Mouse (Mus musculus) T-cell, adult 2 months (primary cell): ENCODE data around the gene Nectin1.

Source experiments
- DNase-seq: peaks from one replicate; pipeline ENCODE4 v3.0.0; 2022; ENCODE audit warnings: low spot score

Nectin1 gene

DNA sequence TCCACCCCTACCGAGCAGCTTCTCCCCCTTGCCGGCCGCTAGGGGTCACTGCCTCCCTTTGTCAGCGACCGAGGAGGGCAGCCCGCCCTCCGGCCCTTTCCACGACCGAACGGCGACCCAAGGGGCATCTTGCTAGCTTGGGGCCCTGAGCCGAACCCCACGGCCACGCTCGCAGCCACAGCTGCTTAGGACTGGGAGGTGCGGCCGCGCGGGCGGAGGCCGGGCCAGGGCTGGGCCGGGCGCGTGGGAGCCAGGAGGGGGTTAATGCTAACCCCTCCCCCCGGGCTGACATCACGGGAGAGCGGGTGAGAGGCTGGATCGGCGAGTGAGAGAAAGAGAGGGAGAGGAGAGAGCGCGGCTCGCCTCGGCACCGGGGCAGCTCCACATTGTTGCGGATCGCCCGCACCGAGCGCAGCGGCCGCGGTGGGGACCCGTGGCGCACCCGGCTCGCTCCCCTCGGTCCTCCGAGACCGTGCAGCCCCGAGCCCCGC lies at the start of gene Nectin1:
Gene Nectin1, plus strand, starts transcription at position 338 of the 491 bp plus-strand sequence.
- DNase-seq: peak; percentile 55

DNA sequence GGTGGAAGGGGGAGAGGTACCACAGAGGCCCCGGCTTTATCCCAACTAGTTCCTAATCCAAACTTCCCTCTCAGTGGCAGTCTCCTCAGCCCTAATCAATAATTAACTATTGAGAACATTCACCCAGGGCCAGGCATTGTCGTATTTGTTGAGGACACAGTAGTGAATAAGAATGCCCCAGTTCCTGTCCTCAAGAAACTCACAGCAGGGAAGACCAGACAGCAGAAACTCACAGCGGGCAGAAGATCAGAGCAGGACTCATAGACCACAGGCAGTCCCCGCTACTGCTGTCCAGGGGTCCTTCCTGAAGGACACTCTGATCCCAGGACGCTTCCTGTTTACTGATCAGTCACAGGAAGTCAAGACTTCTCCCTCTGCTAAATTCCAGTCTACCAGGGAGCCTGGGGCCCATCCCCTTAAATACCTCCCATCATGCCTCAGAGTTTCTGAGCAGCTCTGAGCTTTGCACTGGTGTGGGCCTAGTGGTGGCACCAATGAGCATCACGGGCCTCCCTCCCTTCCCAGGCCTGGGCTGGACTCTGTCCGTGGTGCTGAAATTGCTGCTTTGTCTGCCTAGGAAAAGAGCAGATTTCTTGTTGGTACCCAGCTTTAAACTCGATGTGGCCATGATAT lies 45.6 kb upstream of the Nectin1 start:
- no peak for DNase-seq

DNA sequence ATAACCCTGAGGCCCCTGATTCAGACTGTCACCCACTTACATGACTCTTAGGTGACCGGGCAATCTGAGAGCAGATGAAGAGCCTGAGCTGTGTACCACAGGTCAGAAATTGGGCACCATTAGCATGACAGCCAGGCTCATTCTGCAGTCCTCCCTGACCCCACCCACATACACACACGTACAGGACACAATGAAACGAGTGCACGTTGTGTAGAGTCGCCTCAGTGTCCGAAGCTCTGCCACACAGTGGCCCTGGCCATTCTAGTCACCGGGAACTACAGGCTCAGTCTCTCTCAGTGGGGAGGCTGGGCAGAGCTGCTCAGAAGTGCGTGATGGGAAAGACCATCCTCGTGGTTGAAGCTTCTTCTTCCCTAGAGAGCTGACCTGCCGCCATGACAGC lies 44.9 kb upstream of the Nectin1 start:
- no peak for DNase-seq

DNA sequence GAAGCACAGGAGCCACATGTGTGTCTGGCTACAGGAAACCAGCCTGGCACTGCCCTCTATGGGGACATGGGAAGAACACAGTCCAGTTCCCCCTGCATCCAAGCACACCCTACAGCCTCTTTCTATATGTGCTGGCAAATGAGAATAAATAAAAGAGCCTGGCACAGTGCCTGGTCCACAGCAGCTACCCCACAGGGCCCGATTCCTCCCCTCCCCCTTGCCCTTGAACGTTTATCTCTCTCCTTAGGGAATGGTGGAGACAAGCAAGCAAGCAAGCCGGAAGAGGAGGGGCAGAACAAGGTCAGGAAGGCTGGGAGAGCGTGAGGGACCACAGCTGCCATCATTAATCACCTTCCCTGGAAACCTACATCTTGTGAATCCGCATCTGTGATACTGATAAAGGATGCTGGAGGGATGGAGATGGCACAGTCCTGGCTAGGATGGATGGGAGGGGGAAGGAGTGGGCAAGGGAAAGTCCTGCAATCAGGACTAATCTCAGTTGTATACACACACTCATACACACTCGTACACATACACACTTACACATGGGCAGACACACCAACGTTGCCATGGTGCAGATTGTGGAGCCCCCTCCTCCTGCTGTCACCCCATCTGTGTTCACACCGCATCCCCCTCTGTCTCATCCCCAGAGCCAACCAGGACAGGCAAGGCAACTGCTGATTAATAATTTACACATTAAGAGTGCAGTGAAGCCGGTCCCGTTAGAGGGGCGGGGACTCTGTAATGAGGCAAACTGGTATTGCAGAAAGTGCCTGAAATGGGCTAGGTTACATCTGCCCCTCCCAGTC lies 44.2 kb upstream of the Nectin1 start:
- no peak for DNase-seq

DNA sequence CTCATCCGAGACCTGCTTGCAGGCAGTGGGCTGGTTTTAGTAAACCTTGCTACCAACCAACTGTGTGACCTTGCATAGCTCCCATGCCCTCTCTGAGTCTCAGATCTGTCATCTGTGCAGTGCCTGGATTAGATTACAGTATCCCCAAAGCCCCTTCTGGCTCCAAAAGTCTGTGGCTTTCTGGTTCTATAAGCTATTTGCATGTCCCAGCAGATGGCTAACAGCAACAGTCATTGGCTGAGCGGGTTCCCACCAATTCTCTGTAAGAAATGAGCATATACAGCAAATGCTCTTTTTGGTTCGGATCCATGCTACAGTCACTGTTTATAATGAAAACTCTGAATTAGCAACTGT lies 43.6 kb upstream of the Nectin1 start:
- DNase-seq: no peak

DNA sequence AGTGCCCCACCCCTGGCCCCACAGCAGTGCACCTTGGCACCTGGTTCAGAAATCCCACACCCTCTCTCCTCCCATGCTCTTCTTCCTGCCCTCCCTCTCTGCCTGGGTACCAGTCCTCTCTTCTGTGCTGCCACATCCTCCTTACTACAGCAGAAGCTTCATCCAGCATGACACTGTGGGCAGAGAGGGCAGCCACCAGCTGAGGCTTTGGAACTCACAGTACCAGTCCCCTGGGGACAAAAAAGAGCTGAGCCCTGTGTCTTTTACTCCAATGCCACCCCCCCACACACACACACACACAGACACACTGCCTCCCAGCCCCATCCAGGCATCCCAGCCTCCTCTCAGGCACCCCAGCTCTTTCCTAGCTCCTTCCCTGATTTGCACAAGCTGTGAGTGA lies 42.0 kb upstream of the Nectin1 start:
- DNase-seq: no peak

DNA sequence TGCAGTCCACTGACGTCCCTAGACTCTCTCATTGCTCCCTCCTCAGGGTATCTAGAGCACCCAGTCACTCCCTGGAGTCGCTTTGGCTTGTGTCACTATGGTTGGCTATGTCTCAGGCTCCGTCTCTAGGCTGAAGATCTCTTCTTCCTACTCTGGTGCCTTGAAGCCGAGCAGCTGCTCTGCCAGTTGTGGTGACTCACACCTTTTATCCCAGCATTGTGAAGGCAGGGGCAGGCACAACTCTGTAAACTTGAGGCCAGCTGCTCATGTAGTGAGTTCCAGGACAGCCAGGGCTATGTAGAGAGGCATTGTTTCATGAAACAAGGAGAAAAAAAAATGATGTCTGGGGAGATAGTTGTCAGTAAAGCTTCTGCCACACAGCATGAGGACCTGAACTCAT lies 36.2 kb upstream of the Nectin1 start:
- DNase-seq: no peak

DNA sequence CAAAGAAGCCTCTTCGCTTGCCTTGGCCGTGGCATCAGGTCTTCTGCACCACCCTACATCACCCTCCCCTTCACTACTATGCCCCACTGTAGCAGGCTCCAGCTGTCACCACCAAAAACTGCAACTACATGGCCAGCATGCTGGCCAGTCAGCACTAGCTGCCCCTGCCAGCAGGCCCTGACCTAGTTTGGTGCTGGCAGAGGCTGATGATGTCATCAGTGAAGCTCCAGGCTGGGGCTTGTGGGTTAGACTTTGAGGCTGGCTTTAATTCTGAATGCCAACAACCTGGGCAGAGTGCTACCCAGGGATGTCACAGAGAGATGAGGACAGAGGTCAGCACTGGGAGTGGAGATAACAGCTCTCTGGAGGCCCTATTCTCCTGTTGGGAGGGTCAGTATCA lies 35.1 kb upstream of the Nectin1 start:
- DNase-seq: no peak

DNA sequence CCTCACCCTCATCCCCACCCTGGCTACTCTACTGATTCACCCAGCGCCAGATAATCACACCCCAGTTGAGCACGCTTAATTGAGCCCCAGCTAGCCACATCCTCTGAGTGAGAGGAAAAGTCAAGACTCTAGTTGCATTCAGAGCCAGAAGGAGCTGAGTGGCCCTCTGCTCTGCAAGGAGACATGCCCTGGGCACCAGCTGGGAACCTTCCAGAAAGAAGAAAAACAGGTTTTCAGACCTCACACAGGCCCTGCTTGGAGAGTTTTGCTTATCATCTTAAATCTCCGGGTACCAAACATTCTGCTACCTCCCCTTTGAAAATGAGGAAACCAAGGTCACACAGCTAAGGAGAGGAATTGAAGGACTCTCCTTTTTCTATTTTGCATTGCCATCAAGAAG lies 30.4 kb upstream of the Nectin1 start:
- no peak for DNase-seq

DNA sequence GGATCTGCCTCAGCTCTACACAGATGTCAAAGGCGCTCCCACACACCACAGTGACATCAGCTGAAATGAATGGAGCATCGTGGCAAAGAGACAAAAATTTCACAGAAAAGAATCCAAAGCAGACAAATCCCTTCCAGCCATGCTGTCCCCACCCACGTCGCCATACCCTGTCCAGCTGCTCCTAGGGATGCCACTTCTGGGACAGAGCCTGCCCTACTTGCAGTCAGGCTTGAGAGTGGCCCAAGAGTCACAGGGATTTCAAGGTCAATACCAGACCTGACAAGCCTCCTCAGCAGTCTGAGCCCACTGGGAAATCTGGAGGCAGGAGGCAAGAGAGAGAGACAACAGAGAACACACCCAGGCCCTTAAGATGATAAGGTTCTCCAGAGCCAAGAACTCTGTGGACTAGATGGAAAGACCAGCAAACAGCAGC lies 24.4 kb upstream of the Nectin1 start:
- no peak for DNase-seq

DNA sequence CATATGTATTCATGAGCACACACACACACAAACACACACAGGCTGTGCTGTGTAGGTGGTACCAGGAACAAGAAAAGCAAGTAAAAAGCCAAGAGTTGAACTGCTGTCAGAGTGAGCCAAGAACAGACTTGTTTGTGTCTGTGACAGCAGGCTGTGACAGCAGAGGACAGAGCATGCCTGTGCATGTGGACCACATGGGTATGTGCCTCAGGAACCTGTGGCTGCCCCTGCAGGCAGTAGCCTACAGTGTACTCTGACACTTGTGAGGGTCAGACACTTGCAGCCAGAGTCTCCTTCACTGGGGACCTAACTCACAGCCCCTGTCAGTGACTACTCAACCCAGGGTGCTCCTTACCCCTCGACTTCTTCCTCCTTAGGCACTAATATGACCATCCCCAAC lies 23.7 kb upstream of the Nectin1 start:
- DNase-seq: no peak

DNA sequence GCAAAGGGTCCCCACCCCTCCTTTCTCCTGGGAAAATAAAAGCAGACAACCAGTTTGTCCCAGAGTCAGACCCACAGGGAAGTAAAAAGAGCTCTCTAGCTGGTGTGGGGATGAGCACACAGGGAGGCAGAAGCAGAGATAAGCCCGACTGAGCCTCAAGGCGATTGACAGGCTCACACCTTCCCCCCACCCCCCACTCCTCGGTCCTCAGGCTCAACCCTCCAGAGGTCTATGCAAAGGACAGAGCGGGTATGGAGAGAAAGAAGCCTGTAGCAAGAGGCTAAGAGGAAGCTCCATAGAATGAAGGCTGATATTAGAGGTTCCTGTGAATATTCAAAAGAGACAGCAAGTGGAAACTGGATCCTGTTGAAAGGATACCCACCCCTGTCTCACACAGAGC lies 19.7 kb upstream of the Nectin1 start:
- DNase-seq: no peak

DNA sequence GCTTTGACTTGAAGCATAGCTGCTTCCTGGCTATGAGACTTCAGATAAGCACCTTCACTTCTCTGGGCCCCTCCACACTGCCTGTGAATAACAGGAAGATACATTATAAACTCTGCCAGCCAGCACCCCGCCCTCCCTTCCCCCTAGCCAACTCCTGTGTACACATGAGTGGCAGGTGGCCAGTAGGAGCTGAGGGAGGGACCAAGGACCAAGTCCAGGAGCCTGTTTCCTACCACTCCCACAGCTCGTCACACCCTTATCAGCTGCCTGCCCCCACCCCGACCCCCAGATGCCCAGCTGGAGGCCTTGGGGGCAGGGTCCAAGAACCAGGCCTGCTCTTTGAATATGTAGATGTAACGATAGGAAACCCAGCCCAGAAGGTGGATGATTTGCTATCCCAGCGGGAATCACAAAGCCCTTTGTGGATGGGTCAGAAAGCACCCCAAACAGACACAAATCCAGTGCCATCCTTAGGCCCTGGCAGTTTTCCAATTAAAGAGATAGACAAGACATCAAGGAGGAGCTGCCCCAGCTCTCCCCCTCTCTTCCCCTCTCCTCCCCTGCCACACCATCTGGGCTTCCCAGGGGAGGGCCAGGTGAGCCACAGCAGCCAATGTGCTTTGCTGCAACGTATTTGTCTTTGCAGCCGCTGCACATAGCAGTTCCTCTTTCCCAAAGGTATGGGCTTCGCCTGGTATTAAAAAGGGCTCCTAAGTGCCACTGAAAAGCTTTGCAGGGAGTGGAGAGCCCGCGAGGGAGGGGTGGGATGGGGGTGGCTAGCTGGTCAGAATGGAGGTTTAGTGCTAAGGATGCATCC lies 14.1 kb upstream of the Nectin1 start:
- DNase-seq: no peak

DNA sequence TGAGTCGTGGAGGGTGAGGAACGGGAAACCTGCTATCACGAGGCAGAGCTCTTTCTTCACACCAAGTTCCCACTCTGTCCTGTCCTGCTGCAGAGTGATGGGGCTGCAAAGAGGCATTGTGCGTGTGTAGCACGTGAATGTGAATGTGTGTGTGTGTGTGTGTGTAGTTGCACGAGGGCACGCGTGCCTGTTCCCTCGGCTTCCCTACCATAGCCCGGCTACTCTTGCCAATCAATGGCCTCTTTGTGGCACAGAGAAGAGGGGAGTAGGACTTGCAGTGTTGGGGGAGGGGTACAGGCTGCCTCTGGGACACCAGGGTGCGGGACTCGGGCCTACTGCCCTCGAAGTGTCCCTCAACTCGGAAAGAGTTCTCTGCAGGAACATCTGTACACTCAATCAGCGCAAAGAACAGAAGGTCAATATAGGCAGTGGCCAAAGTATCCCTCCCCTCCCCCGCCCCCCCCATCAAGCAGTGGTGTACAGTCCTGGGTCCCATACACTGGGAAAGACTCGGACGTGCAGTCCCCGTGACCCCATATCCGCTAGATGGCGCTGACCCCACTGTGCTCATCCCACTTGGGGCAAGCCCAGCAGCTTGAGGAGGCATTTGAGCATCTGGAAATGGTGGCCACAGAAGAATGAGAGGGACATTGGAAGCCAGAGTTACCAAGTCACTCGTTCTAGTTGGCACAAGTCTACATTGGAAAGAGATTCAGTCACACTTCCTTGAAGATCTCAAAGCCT lies 13.3 kb upstream of the Nectin1 start:
- DNase-seq: no peak

DNA sequence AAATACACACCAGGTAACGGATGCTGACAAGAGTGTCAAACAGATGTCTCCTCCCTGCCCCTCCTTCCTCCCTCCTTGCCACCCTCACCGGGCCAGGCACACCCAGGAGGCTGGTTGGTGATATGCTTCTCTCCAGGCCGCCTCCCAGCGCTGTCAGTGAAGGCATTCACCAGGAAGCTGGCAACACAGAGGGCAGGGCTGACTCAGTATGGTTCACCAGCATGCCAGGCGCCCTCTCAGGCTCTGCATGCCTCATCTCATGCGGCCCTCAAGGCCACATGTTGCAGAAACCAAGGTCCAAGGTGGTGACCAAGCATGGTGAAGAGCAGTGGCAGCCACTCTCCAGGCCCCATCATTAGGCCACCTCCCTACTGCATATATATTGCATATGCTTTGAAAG lies 11.9 kb upstream of the Nectin1 start:
- no peak for DNase-seq

DNA sequence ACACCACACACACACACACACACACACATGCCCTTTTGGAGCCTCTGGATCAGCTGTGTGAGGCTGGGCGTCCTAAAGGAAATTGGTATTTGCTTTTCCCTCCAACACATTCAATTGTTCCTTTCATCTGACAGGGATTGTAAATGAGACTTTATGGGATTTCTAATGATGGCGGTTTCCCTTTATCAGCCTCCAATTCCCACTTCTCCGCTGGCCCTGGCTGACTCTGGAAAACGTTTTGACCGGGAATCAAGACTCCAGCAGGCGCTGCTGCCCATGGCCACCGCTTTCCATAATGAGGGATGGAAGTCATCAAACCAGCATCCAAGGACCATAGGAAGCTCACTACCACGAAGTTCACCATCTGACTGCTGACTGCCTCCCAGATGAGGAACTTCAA lies 11.1 kb upstream of the Nectin1 start:
- no peak for DNase-seq

DNA sequence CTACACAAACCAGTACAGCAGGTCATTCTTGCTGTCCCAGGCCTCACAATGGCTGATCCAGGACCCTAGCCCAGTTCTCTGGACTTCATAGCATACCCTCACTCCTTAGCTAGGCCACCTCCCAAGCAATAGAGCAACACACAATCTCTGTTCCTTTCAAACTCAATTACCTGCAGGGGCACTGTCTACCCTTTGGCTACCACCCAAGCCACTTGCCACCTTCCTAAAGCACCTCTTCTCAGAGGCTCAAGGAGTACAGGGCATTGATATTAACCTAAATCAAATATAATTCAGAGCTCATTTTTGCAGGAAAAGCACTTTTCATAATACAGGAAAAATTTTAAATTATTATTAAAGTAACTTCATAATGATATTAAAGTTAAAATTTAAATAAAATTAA lies 8.8 kb upstream of the Nectin1 start:
- no peak for DNase-seq

DNA sequence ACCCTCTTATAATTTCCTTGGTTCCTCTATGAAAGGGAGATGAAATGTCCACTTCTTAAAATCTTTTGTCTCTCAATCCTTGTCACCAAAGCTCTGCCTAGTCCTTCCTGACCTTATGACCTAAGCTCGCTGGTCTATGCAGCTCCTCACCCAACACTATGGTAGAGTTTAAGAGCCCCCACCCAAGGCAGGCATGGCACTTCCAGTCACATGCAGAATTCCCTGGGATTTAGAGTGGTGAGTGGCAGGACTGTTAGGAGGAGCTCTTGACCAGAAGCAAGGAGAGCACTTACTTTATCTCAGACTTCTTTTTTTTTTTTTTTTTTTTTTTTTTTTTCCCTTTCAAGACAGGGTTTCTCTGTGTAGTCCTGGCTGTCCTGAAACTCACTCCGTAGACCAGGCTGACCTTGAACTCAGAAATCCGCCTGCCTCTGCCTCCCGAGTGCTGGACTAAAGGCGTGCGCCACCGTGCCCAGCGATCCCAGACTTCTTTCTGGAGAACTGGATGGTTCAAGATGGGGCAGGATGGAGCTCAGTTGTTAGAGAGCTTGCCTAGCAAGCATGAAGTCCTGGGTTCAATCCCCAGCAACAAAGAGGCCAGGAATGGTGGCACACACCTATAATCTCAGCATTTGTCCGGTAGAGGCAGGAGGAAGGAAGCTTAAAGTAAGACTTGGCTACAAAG lies 7.6 kb upstream of the Nectin1 start:
- DNase-seq: no peak

DNA sequence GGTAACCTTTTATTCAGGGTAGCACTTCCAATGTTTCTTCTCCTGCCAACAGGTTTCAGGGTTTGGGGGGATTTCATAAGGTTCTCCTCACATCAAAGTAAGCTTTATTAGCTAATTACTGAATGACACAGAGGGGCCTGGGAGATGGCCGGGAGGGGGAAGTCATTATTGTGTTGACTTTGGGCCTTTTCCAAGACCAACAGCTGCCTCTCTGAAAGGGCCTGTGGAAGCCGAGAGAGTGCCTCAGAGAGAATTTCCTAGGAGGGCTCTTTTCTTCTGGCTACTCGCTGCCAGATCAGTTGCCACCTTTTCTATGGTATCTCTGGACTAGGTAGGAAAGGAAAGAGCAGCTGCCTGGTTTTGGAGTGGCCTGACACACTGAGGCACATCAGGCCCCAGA lies 6.5 kb upstream of the Nectin1 start:
- DNase-seq: no peak

DNA sequence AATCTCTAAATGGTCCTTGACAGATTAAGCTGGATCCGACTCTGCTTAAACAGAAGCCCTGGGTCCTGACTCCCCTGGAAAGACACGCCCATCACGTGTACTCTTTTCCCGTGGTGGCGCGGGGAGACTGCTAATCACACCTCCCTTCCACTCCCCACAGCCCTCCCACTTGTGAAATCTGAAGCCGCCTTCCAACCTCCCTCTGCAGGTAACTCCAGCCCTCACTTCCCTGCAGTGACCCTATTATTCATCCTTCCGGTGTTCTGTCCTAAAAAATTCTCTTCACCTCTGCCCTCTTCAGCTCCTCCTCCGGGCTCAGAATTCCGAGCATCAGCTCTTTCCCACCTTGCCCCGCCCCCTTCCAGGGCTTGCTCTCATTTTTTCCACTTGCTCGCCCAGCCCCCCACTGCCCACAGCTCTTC lies 5.9 kb upstream of the Nectin1 start:
- DNase-seq: no peak

DNA sequence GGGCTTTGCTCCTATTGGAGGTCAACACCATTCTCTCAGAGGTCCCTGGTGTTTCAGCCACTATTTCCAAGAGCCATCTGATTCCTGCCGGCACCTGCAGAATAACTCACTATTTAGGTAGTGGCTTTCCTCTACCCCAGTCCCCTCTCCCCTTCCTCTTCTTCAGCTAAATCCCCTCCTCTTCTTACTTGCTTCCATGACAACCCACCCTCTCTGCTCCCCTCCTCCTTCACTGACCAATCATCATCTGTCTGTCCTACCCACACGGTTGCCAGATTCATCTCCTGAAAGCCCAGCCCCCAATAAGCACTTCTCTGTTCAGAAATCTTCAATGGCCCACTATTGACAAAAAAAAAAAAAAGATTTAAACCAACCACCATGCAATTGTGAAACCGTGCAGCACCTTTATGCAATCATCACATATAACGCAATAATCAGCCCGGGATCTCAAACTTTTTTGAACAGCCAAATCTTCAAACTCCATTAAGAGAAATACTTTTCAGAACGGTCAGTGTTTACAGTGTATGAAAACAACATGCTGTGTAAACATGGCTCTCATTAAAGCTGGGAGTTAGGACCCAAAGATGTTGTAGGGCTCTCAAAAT lies 5.2 kb upstream of the Nectin1 start:
- DNase-seq: no peak
